Mouse (Mus musculus) megakaryocyte, embryonic 14.5 days (primary cell): ENCODE measurements around the gene Tymp.

Source experiments
- FLI1 ChIP-seq: IDR thresholded peaks from 2 replicates; pipeline ENCODE4 v1.6.1; 2012; ENCODE audit warnings: low read length, inconsistent platforms, mixed read lengths
- GATA1 ChIP-seq: IDR thresholded peaks from 3 replicates; pipeline ENCODE4 v1.6.1; 2012; ENCODE audit warnings: mixed read lengths, low read length, inconsistent platforms, borderline replicate concordance

- TF ChIP-seq GATA1 = no peak
- TF ChIP-seq FLI1 = no peak
Measured at GRCm38 (mm10) chr15:89343325-89343724, 33.5 kb downstream of the Tymp start.
